Mouse (Mus musculus) CH12.LX (cell line): ENCODE measurements at regions not wholly inside any gene's neighbourhood (a gene's known extent, or its start where the extent isn't known, plus 50 kb on each side); places are given as distances from the start of the nearest gene placed in this dataset.

Experiments
- GABPA ChIP-seq: IDR thresholded peaks from 2 replicates; pipeline ENCODE4 v1.6.1; 2012; ENCODE audit warnings: low read depth, low read length, improper control_type of control experiment, inconsistent platforms; ENCODE audit not compliant: insufficient replicate concordance
- KAT2A ChIP-seq: IDR thresholded peaks from 2 replicates; pipeline ENCODE4 v1.6.1; 2012; ENCODE audit warnings: low read length, improper control_type of control experiment, inconsistent platforms; ENCODE audit not compliant: insufficient replicate concordance
- TCF12 ChIP-seq: IDR thresholded peaks from 2 replicates; pipeline ENCODE4 v1.6.1; 2014; ENCODE audit warnings: low read depth, mild to moderate bottlenecking, inconsistent platforms, low read length, improper control_type of control experiment
- USF1 ChIP-seq: IDR thresholded peaks from 2 replicates; pipeline ENCODE4 v1.6.1; 2014; ENCODE audit warnings: low read depth, mild to moderate bottlenecking, inconsistent platforms, low read length, improper control_type of control experiment

GRCm38 (mm10) chr12:70769538-70770176 lies 55.7 kb upstream of the Frmd6 start:
- TF ChIP-seq TCF12: no peak
- TF ChIP-seq KAT2A: no peak
- TF ChIP-seq USF1: no peak
- TF ChIP-seq GABPA: no peak
